Mouse (Mus musculus) retina, embryonic 14.5 days (tissue): Measurements from ENCODE around the gene Fth1.
A peak's percentile ranks its signal among the peaks of the same experiment; 100 is the strongest.
"Not testable (repeated sequence)": the region's sequence is repeated elsewhere in the genome, so short reads cannot be mapped to it uniquely, and the experiment has no call there.

Experiments used
- DNase-seq: peaks from one replicate; pipeline ENCODE4 v3.0.0-alpha.2; 2015; ENCODE audit warnings: low spot score

The Fth1 gene

DNA sequence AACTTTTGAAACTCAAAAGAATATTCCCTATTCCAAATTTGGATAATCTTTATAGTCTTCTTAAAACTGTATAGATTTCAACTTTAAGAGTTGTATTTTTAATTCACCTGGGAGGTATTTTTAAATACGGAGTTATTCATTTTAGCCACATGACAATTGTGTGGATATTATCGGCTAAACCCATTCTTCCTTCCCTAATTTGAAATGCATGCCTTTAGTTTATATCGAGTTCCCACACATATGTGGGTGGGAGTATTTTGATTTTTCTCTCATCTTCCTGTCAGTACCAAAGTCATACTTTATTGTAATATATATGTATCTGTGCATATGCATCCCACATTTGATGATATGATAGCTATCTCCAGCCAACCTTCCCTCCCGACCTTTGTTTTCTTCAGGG lies at the start of gene Fth1:
Gene Fth1, plus strand, starts transcription at position 341 of the 400 bp plus-strand sequence.
- no peak for DNase-seq

DNA sequence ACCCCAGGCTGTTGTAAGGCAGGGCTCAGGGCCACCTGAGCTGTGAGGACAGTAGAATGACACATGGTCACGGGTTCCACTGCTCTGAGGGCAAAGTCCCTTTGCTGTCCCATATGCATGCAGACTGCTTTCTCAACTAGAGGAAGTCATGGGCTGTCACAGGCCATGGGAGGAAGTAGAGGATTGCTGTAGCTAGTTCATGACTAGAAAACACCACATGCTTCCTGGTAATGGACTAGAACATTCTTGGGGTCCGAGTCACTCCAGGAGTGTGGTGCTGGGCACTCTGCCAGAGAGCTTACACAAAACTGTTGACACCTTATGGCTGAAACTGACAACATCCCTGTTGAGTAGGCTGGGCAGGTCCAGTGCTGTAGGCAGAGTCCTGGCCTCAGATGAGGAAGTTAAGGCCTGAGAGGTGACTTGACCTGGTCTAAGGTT lies 49.2 kb upstream of the Fth1 start:
- DNase-seq, result not testable (repeated sequence)

DNA sequence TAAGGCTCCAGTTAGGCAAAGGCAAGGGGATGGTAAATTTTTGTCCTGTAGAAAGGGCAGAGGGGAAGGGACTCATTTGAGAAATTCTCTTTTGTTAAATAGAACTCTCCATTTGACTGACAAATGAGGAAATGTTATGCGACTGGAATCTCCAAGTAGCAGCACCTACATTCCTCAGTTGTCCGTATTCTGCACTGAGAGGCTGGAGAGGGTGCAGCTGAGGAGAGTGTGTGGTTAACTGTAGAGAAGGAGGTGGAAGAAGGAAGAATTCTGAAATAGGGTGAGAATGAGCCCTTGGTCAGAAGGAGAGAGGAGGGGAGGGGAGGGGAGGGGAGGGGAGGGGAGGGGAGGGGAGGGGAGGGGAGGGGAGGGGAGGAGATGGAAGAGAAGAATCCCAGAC lies 46.5 kb upstream of the Fth1 start:
- DNase-seq, result no peak

DNA sequence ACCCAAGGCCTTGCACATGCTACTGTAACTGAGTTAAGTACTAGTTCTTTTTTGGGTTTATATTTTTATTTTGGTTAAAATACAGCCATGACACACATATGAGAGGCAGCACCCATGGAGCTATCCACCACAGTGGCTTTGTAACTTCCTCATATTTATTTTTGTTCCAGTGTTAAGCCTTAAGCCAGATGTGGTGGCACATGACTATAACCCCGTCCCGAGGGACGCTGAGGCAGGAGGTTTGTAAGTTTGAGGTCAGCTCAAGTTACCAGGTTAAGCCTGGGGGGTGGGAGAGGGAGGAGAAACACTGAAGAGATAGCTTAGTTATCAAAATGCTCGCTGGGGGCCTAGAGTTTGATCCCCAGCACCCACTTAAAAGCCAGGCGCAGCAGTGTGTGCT lies 43.8 kb upstream of the Fth1 start:
- DNase-seq, result no peak

DNA sequence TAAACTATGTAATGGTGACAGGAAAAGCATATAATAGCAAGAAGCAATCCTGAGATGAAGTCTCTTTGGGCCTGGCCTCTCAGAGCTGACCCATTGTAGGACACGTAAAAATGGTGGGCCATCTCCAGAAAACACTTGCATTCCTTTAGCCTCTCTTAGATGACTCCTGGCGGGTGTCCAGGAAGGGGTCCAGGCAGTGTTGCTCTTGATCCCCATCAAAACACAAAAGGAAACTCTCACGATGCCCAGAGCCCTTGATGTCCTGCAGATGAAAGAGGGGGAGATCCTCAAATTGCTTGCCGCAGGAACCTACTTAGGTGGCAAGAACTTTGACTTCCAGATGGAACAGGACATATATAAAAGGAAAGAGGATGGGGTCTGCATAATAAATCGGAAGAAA lies 43.0 kb upstream of the Fth1 start:
- DNase-seq, result no peak

DNA sequence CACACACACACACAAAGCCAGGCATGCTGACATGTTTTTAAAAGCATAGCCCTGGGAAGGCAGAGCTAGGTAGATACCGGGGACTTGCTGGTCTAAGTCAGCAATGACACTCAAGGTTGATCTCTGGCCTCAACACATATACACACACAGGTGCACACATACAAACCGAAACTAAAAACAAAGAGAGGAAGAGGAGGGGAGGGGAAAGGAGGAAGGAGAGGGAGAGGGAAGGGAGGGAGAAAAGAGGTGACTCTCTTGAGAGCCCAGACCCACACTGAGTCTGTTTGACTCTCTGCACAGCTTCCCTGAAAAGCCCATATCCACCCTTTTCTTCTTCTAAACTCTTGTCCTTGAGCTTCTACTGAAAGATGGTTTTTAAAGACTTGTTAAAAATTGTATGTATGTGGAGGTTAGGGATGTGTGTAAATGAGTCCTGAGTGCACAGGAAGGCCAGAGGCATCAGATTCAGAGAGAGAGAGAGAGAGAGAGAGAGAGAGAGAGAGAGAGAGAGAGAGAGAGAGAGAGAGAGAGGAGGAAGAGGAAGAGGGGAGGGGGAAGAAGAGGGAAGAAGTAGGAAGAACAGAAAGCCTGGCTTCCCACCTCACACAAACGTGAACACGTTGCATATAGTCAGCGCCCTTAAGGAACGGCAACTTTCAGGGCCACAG lies 42.1 kb upstream of the Fth1 start:
- no peak for DNase-seq

DNA sequence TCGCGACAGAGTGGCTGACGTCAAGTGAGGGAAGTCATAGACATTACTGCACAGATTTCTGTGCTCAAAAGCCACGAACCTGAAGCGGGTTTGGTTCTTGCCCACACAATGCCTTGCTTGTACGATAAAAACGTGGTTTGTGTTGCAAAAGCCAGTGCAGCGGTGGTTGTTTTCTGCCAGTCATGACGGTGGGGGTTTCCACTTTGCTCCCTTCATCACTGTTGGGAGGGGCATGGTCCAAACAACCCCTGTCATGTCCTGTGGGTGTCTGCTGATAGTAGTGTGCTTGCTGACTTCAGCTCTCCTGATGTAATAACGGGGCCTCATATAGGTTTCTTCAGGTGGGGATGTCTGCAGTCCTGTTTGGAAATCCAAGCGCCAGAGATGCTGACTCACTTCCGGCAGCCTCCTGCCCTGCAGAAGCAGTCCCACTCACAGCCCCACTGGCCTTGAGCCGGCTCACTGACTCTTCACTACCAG lies 41.5 kb upstream of the Fth1 start:
- no peak for DNase-seq

DNA sequence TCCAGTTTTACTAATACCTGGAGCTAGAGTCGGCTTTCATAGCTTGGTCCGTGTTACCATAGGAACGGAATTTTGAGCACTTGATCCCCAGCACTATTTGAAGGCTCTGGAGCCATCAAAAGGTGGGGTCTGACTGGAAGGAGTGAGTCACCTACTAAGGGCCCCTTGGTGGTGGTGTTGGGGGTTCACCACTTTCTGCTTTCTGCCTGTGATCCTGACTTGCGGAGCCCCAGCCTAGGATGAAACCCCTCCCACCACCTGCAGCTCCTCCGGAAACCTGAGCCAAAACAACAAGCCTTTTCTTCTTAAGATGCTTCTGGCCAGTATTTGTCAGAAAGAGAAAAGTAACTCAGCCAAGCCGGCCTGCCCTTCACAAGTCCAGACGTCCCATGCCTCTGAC lies 40.6 kb upstream of the Fth1 start:
- DNase-seq, result no peak

DNA sequence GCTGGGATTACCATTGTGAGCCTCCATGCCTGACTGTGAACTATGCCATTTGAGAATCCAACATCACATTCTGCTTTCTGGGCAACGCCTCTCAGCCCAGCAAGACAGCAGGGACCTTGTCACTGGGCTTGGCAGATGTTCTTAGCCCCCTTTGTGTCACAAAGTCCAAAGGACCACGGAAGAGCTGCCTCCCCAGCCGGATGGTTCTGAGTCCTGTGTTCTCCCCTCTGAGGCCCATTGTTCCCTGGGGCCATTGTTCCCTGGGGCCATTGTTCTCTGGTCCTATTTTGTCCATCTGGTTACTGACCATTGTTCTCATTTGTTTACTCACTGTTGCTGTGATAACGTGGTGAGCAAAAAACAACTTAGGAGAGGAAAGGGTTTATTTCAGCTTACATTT lies 39.5 kb upstream of the Fth1 start:
- DNase-seq, result peak; percentile 69

DNA sequence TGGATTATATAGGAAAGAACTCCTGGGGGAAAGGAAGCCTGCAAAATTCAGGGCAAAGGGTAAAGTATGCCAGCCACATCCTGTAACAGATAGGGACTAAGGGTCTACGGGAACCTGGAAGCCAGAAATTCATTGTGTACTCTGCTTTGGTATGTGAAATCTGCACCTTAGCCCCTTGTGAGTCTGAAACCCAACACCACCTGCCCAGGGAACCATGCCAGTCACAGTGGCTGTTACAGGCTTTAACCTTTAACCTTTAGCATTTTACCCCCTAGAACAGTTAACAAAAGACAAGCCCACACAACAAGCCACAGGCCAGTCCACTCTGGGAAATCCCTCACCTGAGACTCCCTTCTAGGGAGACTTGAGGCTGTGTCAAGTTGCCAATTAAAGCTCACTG lies 38.6 kb upstream of the Fth1 start:
- DNase-seq, result no peak

DNA sequence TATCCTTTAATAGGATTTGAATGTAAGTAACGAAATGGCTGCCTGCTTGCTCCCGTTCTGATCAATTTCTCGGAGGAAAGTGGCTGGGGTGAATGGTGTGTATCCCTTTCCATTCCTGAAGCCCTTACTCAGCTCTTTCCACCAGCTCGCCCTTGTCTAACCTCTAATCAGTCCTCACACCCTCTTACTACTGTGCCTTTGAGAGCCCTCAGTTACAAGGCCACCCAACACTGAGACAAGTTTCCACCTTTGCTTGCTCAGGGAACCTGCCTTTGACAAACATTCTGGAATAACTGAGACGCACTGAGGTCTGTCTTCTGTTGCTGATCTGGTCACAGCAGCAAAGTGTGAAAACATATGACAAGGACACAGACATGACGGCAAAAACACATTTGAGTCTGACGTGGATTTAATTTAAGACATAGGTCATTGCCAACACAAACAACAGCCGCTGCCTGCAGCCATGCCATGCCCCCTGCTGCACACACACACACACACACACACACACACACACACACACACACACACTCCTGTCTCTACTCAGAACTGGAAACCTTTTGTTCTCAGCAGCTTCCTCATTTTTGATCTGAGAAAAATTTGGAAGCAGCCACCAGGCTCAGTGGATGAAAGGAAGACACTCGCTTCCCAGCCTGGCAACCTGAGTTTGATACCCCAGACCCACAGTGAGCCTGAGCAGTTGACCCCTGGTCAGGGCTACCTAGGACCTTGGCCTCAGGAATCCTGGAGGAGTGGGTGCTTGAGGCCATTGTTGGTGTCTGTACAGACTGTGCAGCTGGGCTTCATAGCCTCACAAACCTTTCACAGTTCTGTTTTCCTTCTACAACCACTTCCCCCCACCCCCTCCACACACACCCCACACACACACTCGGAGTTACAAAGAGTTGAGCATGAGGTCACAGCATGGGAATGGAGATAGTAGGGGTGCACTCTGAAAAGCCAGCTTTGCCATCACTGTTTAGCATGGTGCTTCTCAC lies 37.6 kb upstream of the Fth1 start:
- DNase-seq, result no peak

DNA sequence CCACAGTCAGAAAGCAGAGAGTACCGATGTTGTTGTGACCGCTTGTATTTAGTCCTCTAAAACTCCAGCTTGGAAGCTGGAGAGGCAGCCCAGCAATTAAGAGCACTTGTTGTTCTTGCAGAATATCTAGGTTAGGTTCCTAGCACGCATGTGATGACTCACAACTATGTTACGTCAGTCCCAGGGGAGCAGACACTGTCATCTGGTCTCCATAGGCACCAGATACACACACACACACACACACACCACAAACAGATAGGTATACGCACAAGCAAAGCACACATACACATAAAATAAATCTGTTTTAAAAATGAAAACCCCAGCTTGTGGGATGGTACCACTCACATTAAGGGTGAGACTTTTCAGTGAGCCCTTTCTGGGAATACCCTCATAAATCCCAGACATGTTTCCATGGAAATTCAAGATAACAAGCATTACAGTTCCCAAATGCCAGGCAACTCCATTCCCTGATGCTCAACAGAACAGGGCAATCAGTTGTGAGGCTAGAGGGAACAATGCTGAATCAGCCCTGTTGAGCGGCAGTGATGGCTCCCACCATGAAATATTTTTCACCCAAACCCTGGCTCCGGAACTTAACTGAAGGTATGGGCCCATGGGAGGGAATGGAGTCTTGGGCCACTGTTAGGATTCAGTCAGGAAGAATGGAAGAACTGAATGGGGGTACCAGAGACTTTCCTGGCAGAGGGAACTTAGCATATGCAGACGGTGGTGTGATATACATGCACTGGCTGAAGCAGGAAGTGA lies 34.4 kb upstream of the Fth1 start:
- no peak for DNase-seq

DNA sequence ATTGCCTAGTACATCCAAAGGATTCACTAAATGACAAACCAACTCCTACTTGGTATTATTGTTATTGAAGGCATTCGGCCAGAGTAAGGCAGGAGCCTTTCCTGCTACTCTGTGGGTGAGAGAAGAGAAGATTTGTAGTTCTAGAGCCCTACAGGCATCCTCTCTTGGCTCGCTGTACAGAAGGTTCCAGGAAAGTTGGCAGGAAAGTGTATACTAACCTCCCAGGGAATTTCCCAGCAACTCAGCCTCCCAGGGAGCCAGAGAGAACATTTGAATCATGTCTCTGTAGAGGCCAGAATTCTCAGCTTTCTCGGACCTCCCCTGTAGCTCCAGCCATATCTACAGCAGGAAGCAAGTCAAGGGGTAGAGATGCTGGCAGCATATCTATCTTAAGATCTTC lies 33.4 kb upstream of the Fth1 start:
- no peak for DNase-seq

DNA sequence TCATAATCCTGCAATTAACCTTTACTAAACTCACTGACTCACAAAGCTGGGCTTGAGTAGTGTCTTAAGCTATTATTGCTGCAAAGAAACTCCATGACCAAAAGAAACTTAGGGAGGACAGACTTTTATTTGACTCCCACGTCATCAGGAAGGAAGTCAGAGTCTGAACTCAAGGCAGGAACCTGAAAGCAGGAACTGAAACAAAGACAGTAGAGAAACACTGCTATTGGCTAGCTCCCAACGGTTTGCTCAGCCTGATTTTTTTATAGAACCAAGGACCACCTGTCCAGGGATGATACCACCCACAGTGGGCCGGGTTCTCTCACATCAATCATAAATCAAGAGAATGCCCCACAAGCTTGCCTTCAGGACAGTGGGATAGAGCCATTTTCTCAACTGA lies 28.0 kb upstream of the Fth1 start:
- no peak for DNase-seq

DNA sequence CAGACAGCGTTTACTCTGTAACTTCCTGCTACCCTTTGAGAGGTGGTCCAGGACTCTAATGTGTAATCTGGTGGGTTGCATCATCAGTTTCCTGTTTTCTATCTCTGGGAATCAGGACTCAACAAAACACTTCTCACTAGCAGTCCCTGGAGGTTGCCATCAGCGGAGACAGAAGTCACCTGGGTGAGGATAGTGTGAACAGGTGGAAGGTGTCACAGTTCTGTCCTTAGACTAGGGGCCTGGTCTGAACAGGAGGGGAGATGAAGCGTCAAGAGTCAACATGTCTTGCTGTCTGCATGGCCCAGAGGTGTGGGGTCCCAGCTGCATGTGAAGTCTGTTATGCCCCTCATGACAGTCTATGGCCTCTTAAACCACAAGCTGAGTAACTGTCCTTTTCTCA lies 27.5 kb upstream of the Fth1 start:
- no peak for DNase-seq

DNA sequence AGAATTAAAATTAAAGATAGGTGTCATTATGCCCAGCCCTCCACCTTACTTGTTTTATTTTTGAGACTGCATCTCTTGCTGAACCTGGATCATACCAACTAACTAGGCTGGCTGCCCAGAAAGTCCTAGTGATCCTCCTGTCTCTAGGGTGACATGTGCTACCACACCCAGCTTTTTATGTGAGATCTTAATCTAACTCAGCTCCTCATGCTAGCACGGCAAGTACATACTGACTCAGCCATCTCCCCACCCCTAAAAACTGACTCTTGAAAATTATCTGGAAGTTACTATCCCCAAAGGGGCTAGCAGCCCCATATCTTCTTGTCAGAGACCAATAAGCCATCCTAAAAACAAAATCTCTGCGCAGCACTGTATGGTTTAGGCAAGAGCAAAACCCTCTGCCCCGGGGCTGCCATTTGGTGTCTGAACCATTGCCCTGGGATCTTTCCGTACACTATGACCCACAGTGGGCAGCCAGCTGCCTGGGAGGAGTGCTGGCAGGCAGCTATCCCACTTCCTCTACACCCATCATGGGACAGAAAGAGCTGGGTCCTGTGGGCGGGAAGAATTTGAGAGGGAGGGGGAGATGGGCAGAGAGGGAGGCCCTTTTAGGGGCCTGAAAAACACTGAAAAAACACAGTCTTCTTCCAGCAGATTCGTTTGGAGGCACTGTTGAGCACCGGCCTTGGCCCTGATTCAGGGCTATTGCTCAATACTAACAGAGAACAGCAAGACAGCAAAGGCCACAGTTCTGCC lies 26.2 kb upstream of the Fth1 start:
- DNase-seq, result peak; percentile 51

DNA sequence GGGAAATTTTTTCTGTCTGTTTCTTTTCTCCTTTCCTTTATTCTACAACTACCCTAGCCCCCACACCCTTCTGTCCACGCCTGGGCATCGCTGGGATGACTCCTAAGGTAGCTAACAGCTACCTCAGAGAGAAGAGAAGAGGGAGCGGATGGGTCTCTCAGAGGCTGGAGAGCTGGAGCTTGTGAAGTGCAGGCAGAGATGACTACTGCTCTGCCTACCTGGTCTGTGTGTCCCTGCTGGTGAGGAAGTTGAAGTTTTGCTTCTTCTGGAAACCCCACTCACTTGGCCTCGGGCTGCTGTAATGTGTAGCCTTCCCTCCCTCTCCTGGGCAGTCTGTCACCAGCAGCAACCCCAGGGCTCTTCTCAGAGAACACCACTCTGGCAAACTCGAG lies 25.6 kb upstream of the Fth1 start:
- DNase-seq, result no peak

DNA sequence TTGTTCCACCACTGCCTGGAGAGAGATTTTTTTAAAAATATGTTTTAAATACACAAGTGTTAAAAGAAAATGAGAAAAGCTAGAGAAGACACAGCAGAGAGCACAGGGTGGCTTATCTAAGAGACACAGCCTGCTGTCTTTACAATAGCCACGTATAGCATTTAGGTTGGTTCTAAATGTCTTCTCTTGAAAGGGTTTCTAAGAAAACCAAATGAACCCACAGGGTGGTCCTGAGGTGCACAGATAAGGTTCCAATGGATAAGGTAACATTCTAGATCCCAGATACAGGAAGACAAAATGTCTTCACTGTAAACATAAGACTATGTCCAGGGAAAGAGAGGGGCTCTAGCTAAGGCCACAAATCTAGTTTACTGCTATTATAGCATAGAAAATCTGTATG lies 25.0 kb upstream of the Fth1 start:
- no peak for DNase-seq

DNA sequence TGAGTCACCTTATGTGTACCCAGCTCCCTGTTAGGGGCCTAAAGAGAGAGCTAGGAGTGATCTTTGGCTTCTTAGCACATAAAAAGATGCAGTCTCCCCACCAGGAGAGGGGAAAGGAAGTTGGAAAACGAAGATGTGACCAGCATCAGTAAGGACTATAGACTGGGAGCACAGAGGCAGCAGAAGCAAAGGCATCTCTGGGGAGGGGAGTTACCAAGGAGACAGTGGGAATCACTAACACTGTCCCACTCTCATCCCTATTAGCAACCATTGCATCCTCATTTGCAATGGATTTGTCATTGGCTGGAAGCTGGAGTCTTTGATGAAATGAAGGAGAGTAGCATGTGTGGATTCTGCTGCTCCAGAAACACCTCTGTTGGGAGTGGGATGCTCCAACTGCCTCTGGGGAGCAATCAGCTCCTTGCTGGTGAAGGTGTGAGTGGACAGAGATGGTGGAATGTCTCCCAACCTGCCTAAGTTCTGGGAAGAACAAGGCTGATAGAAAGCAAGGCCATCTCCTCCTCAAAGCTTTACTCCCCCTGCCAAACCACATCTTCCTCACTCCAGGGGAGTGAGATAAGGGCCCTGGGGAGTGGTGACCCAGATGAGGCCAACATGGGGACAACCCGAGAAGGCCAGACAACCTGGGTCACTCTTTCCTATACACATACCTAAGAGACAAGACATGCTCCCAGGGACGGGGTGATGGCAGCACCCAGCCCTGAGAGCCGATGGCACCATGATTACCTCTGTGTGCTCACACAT lies 23.6 kb upstream of the Fth1 start:
- DNase-seq, result no peak

DNA sequence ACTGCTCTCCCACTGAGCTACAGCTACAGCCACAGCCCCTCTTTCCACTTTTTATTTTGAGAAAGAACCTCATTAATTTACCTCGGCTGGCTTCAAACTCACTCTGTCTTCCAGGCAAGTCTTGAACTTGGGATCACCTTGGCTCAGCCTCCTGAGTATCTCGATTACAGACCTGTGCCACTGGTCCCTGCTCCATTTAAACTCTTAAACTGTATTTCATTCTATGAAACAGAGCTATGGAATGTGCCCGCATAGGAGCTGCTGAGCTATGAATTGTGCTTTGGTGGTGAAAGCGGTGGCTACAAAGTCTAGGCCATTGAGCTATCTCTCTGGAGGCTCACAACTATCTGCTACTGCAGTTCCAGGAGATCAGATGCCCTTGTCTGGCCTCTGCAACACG lies 22.4 kb upstream of the Fth1 start:
- no peak for DNase-seq

DNA sequence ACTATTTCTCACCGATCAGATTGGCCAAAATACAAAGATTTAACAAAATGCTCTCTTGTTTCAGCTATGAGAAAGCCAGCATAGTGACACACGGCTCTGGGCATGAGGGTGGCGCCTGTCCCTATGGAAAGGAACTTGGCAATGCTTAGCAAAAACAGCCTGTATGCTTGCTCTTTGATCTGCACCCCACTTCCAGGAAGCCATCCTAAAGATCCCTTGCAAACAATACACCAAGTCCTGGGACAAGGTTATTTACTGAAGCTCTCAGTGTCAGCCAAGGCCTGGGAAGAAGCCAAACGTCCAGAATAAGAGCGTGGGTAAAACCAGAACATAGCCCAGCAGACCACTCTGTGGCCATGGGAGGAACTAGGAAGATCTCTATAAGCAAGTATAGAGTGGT lies 19.6 kb upstream of the Fth1 start:
- DNase-seq, result no peak
